Mouse (Mus musculus) T-cell, adult 66 days (primary cell): ENCODE data around the gene Gm16513. TPM values are rescaled to one million over a fixed set of nuclear protein-coding genes. Genes with fewer than 3 reads are reported as not detected.

Experiments used
- total RNA-seq, 2 experiments: library from RNA; stranded (reverse); gene quantifications; 3 replicates in 1 of 2; 4 replicates in 1 of 2; pipeline ENCODE4 v1.2.4; 2023

The Gm16513 gene
- total RNA-seq: not detected

DNA sequence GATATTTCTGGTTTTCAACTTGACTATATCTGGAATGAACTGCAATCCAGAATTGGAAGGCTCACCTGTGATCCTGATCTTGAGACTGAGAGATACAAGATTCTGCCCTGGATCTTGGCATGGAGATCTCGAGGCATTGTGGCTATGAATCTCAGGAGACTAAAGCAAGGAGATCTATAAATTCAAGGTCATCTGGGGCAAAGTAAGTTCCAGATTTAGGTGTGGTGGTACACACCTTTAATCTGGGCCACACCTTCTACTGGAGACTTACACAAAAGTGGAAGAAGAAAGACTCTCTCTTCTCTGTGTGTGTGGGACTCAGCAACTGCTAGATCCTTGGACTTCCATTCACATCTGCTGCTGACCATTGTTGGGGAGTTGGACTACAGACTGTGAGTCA is at the start of gene Gm16513:
Gene Gm16513 (plus strand): TSS at position 301 of the 400 bp plus-strand sequence.

Other genes with a start within 250 kb of the Gm16513 start
- gene Gm6367, start 194.0 kb upstream of the Gm16513 start, total RNA-seq: not detected
- gene Gm7942, start 75.7 kb upstream of the Gm16513 start, total RNA-seq: not detected
- not detected for gene Gm10424, start 90.1 kb downstream of the Gm16513 start, total RNA-seq
- gene Gm3259, start 123.3 kb downstream of the Gm16513 start, total RNA-seq: not detected